Mouse (Mus musculus): ENCODE measurements at regions not wholly inside any gene's neighbourhood (a gene's known extent, or its start where the extent isn't known, plus 50 kb on each side); places are given as distances from the start of the nearest gene placed in this dataset.
A peak's percentile ranks its signal among the peaks of the same experiment; 100 is the strongest.

- H3K27ac ChIP-seq (ENCODE audit: low read length) = no peak overlapping the region
- 73% methylated on average over 3 of the region's 3 CpGs for WGBS
- H3K9me3 ChIP-seq (ENCODE audit: control insufficient read depth, low read depth, low read length) = no peaks in the 10 kb centered on the region
- no peaks in the 10 kb centered on the region for H3K36me3 ChIP-seq (ENCODE audit: control insufficient read depth, insufficient read depth, low read length)
- no peaks in the 10 kb centered on the region for H3K27me3 ChIP-seq (ENCODE audit: control insufficient read depth, insufficient read depth, low read length)
- H3K4me2 ChIP-seq (replicated peaks; ENCODE audit: low read depth, low read length) = no peak overlapping the region
- H3K9ac ChIP-seq (replicated peaks; ENCODE audit: low read depth, low read length) = no peak overlapping the region
- H3K4me1 ChIP-seq (ENCODE audit: control insufficient read depth, insufficient read depth, low read length) = 0 out of 2 replicates have a peak, but pooled peaks cover 2% of the 10 kb centered on the region
- H3K4me3 ChIP-seq (ENCODE audit: low read depth, low read length) = no peak overlapping the region
- 0 out of 2 replicates have a peak, but pooled peaks have one; percentile 14 for ATAC-seq (ENCODE audit: insufficient number of reproducible peaks, insufficient read depth, low FRiP score, low read depth)
These were observed 236.2 kb upstream of the Ankrd55 start for GRCm38 (mm10) chr13:112052011-112052410.

GRCm38 (mm10) chr13:112052456-112052855 lies 235.8 kb upstream of the Ankrd55 start:
- no peak overlapping the region for H3K27ac ChIP-seq (ENCODE audit: low read length)
- no peak overlapping the region for H3K4me2 ChIP-seq (replicated peaks; ENCODE audit: low read depth, low read length)
- ATAC-seq (ENCODE audit: insufficient number of reproducible peaks, insufficient read depth, low FRiP score, low read depth) = no peak
- 0 out of 2 replicates have a peak, but pooled peaks cover 2% of the 10 kb centered on the region for H3K4me1 ChIP-seq (ENCODE audit: control insufficient read depth, insufficient read depth, low read length)
- no peak overlapping the region for H3K4me3 ChIP-seq (ENCODE audit: low read depth, low read length)
- no peaks in the 10 kb centered on the region for H3K9me3 ChIP-seq (ENCODE audit: control insufficient read depth, low read depth, low read length)
- H3K27me3 ChIP-seq (ENCODE audit: control insufficient read depth, insufficient read depth, low read length) = no peaks in the 10 kb centered on the region
- WGBS = 56% methylated on average over 3 of the region's 3 CpGs
- H3K9ac ChIP-seq (replicated peaks; ENCODE audit: low read depth, low read length) = no peak overlapping the region
- no peaks in the 10 kb centered on the region for H3K36me3 ChIP-seq (ENCODE audit: control insufficient read depth, insufficient read depth, low read length)

GRCm38 (mm10) chr13:112054879-112055371 lies 233.3 kb upstream of the Ankrd55 start:
- Histone ChIP-seq H3K9ac (replicated peaks; ENCODE audit: low read depth, low read length) (no peak overlapping the region), H3K27me3 (ENCODE audit: control insufficient read depth, insufficient read depth, low read length) (no peaks in the 10 kb centered on the region), H3K4me2 (replicated peaks; ENCODE audit: low read depth, low read length) (no peak overlapping the region), H3K4me1 (ENCODE audit: control insufficient read depth, insufficient read depth, low read length) (0 out of 2 replicates have a peak, but pooled peaks cover 2% of the 10 kb centered on the region), H3K9me3 (ENCODE audit: control insufficient read depth, low read depth, low read length) (no peaks in the 10 kb centered on the region), H3K36me3 (ENCODE audit: control insufficient read depth, insufficient read depth, low read length) (no peaks in the 10 kb centered on the region), H3K27ac (ENCODE audit: low read length) (no peak overlapping the region), H3K4me3 (ENCODE audit: low read depth, low read length) (no peak overlapping the region)
- 77% methylated on average over 6 of the region's 6 CpGs for WGBS
- ATAC-seq (ENCODE audit: insufficient number of reproducible peaks, insufficient read depth, low FRiP score, low read depth) = no peak

GRCm38 (mm10) chr13:112058218-112058617 lies 230.0 kb upstream of the Ankrd55 start:
- Histone ChIP-seq H3K9me3 (ENCODE audit: control insufficient read depth, low read depth, low read length) (no peaks in the 10 kb centered on the region), H3K4me3 (ENCODE audit: low read depth, low read length) (no peak overlapping the region), H3K36me3 (ENCODE audit: control insufficient read depth, insufficient read depth, low read length) (no peaks in the 10 kb centered on the region), H3K27me3 (ENCODE audit: control insufficient read depth, insufficient read depth, low read length) (no peaks in the 10 kb centered on the region), H3K9ac (replicated peaks; ENCODE audit: low read depth, low read length) (no peak overlapping the region), H3K4me2 (replicated peaks; ENCODE audit: low read depth, low read length) (no peak overlapping the region), H3K27ac (ENCODE audit: low read length) (no peak overlapping the region), H3K4me1 (ENCODE audit: control insufficient read depth, insufficient read depth, low read length) (no peaks in the 10 kb centered on the region)
- 75% methylated on average over 11 of the region's 11 CpGs for WGBS
- ATAC-seq (ENCODE audit: insufficient number of reproducible peaks, insufficient read depth, low FRiP score, low read depth) = no peak

- Histone ChIP-seq H3K4me3 (ENCODE audit: low read depth, low read length) (no peak overlapping the region), H3K4me2 (replicated peaks; ENCODE audit: low read depth, low read length) (no peak overlapping the region), H3K27me3 (ENCODE audit: control insufficient read depth, insufficient read depth, low read length) (no peaks in the 10 kb centered on the region), H3K4me1 (ENCODE audit: control insufficient read depth, insufficient read depth, low read length) (no peaks in the 10 kb centered on the region), H3K27ac (ENCODE audit: low read length) (no peak overlapping the region), H3K36me3 (ENCODE audit: control insufficient read depth, insufficient read depth, low read length) (no peaks in the 10 kb centered on the region), H3K9me3 (ENCODE audit: control insufficient read depth, low read depth, low read length) (no peaks in the 10 kb centered on the region), H3K9ac (replicated peaks; ENCODE audit: low read depth, low read length) (no peak overlapping the region)
- 82% methylated on average over 6 of the region's 6 CpGs for WGBS
- no peak for ATAC-seq (ENCODE audit: insufficient number of reproducible peaks, insufficient read depth, low FRiP score, low read depth)
These were observed 229.5 kb upstream of the Ankrd55 start for GRCm38 (mm10) chr13:112058771-112059170.

GRCm38 (mm10) chr13:112062024-112062423 lies 226.2 kb upstream of the Ankrd55 start:
- Histone ChIP-seq H3K4me1 (ENCODE audit: control insufficient read depth, insufficient read depth, low read length) (0 out of 2 replicates have a peak, but pooled peaks cover 3% of the 10 kb centered on the region), H3K9me3 (ENCODE audit: control insufficient read depth, low read depth, low read length) (no peaks in the 10 kb centered on the region), H3K27me3 (ENCODE audit: control insufficient read depth, insufficient read depth, low read length) (no peaks in the 10 kb centered on the region), H3K9ac (replicated peaks; ENCODE audit: low read depth, low read length) (no peak overlapping the region), H3K4me3 (ENCODE audit: low read depth, low read length) (no peak overlapping the region), H3K36me3 (ENCODE audit: control insufficient read depth, insufficient read depth, low read length) (no peaks in the 10 kb centered on the region), H3K27ac (ENCODE audit: low read length) (no peak overlapping the region), H3K4me2 (replicated peaks; ENCODE audit: low read depth, low read length) (no peak overlapping the region)
- ATAC-seq (ENCODE audit: insufficient number of reproducible peaks, insufficient read depth, low FRiP score, low read depth) = no peak
- WGBS = 81% methylated on average over 8 of the region's 8 CpGs

- 44% methylated on average over 11 of the region's 11 CpGs for WGBS
- H3K9ac ChIP-seq (replicated peaks; ENCODE audit: low read depth, low read length) = no peak overlapping the region
- H3K4me2 ChIP-seq (replicated peaks; ENCODE audit: low read depth, low read length) = no peak overlapping the region
- H3K27me3 ChIP-seq (ENCODE audit: control insufficient read depth, insufficient read depth, low read length) = no peaks in the 10 kb centered on the region
- no peak overlapping the region for H3K27ac ChIP-seq (ENCODE audit: low read length)
- no peaks in the 10 kb centered on the region for H3K36me3 ChIP-seq (ENCODE audit: control insufficient read depth, insufficient read depth, low read length)
- H3K4me1 ChIP-seq (ENCODE audit: control insufficient read depth, insufficient read depth, low read length) = 0 out of 2 replicates have a peak, but pooled peaks cover 3% of the 10 kb centered on the region
- ATAC-seq (ENCODE audit: insufficient number of reproducible peaks, insufficient read depth, low FRiP score, low read depth) = no peak
- no peaks in the 10 kb centered on the region for H3K9me3 ChIP-seq (ENCODE audit: control insufficient read depth, low read depth, low read length)
- H3K4me3 ChIP-seq (ENCODE audit: low read depth, low read length) = no peak overlapping the region
These were observed 224.7 kb upstream of the Ankrd55 start for GRCm38 (mm10) chr13:112063409-112064111.

GRCm38 (mm10) chr13:112064681-112065080 lies 223.6 kb upstream of the Ankrd55 start:
- Histone ChIP-seq H3K4me3 (ENCODE audit: low read depth, low read length) (no peak overlapping the region), H3K4me2 (replicated peaks; ENCODE audit: low read depth, low read length) (no peak overlapping the region), H3K9me3 (ENCODE audit: control insufficient read depth, low read depth, low read length) (no peaks in the 10 kb centered on the region), H3K4me1 (ENCODE audit: control insufficient read depth, insufficient read depth, low read length) (0 out of 2 replicates have a peak, but pooled peaks cover 3% of the 10 kb centered on the region), H3K27ac (ENCODE audit: low read length) (no peak overlapping the region), H3K9ac (replicated peaks; ENCODE audit: low read depth, low read length) (no peak overlapping the region), H3K36me3 (ENCODE audit: control insufficient read depth, insufficient read depth, low read length) (no peaks in the 10 kb centered on the region), H3K27me3 (ENCODE audit: control insufficient read depth, insufficient read depth, low read length) (no peaks in the 10 kb centered on the region)
- no peak for ATAC-seq (ENCODE audit: insufficient number of reproducible peaks, insufficient read depth, low FRiP score, low read depth)
- 78% methylated on average over 10 of the region's 10 CpGs for WGBS
